Mouse (Mus musculus) erythroid progenitor cell, adult 5-6 weeks (primary cell): Measurements from ENCODE around the gene Rnpep. TPM values are rescaled to one million over a fixed set of nuclear protein-coding genes. Genes with fewer than 3 reads are reported as not detected.

Experiments
- ATAC-seq: replicated peaks from 2 replicates; pipeline ENCODE4 v1.8.0; 2016; ENCODE audit warnings: moderate number of reproducible peaks, mild to moderate bottlenecking, moderate TSS enrichment, inconsistent platforms; ENCODE audit not compliant: poor library complexity, low FRiP score, severe bottlenecking
- total RNA-seq, 2 experiments: library from RNA; stranded (forward) in 1 of 2; stranded (reverse) in 1 of 2; fragments of 150-400 nt in 1 of 2; fragments of 186-747, 209-891 nt in 1 of 2; gene quantifications; 2 replicates each; pipeline versions ENCODE4 v1.2.3 to v1.2.4; 2015 to 2017; ENCODE audit warnings: low replicate concordance in 2 of 2

Gene Rnpep
- total RNA-seq (2015; ENCODE audit: low replicate concordance) = 15.5 and 15.9 TPM in 2 replicates
- total RNA-seq (2017; ENCODE audit: low replicate concordance) = 11.9 and 14.6 TPM in 2 replicates

GRCm38 (mm10) chr1:135283826-135284291 lies at the start of gene Rnpep:
TSS of gene Rnpep (minus strand) at chr1:135284084.
- ATAC-seq = peak; percentile 60

DNA sequence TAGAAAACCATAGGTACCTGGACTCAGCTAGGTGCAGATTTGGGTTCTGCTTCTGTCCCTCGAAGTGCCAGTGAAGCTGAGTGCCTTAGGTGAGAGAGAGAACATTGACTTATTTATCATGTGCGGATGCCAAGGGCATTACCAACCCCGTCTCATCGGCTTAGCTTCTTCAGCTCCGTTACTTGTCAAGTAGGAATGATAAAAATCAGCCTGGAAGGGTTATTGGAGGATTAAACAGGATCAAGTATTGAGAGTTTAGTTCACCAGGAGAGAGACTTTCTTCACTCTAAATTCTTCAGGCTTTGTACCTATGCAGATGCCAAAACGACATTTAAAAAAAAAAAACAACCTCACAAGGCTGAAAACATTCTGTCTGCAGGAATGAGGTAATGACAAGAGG lies 46.7 kb upstream of the Rnpep start:
- ATAC-seq = no peak

- ATAC-seq = no peak
These were observed 44.5 kb upstream of the Rnpep start for GRCm38 (mm10) chr1:135328368-135328767.

GRCm38 (mm10) chr1:135325934-135326333 lies 42.0 kb upstream of the Rnpep start:
- no peak for ATAC-seq

DNA sequence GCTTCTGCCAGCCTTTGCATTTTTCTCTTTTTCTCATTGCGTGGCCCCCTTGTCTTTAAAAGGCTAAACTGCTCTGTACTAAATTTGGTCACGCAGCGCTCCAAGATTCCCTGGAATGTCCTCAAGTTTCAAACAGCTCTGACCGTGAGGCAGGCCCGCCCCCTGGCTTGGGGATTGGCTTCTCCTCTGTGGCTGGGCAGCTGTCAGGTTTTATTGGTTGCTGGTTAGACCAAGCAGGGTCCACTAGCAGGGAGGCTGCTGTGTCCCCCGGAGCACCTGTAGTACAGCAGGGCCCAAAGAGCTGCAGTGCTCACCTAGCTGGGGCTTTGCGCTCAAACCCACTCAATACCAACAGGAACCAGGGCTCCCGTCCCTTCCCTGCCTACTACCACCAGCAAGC lies 40.7 kb upstream of the Rnpep start, which contains the start of gene Lmod1:
Gene Lmod1 (plus strand): TSS at position 237 of the 400 bp plus-strand sequence.
- no peak for ATAC-seq

DNA sequence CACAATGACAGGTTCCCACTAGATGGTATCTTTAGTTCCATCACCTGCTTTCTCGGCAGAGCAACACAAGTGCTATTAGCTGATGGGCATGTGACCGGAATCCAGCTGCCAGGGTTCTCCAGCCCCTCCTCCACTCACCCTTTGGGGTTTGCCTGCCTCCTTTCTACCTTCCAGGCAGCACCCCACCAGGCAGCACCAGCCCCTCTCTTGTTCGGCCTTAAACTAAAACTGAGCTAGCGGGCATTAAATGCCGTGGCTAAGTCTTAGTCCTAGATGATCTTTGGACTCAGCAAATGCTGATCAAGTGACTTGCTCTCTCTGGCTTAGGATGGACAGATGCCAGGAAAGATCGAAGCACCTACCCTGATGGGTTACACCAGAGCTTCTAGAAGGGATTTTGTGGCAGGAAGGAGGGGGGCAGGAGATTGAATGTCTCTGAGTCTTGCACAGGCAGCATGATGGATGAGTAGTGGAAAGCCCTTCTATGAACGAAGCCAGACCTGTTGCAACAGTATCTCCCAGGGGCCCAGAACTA lies 39.5 kb upstream of the Rnpep start:
- no peak for ATAC-seq

DNA sequence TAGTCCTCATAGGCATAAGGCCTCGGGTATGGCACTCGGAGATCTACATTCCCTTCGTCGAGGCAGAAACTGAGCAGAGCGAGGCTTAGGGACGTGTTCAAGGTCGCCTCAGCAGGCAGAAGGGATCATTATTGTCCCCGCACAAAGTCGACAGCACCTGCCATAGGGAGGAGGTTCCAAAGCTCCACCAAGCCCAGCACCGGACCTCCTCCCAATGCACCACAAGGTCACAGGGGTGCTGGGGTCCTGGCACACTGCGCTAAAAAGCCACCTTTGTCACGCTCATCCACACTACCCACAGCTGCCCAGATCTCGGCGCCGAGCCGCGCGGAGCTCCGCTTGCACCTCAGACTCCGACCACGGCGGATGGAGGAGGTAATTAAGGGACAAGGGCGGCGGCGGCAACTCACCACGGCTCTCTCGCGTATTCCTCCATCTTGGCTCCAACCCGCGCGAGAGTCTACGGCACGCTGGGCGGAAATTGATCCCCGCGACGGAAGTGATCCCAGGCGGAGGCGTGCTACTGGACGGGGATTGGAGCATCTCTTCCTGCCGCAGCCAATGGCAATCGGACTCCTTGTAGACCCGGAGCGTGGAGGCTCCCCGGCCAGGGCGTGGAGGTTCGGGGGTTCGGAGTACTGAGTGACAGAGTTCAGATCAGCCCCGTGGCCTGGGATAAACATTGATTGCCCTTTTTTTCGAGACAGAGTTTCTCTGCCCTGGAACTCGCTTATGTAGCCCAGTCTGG lies 29.6 kb upstream of the Rnpep start, which contains the start of gene Timm17a:
Gene Timm17a (minus strand): TSS at position 495 of the 748 bp plus-strand sequence.
- ATAC-seq = peak; percentile 99

- no peak for ATAC-seq
These were observed 28.3 kb upstream of the Rnpep start for GRCm38 (mm10) chr1:135312201-135312600.

GRCm38 (mm10) chr1:135311356-135311755 lies 27.5 kb upstream of the Rnpep start:
- no peak for ATAC-seq

DNA sequence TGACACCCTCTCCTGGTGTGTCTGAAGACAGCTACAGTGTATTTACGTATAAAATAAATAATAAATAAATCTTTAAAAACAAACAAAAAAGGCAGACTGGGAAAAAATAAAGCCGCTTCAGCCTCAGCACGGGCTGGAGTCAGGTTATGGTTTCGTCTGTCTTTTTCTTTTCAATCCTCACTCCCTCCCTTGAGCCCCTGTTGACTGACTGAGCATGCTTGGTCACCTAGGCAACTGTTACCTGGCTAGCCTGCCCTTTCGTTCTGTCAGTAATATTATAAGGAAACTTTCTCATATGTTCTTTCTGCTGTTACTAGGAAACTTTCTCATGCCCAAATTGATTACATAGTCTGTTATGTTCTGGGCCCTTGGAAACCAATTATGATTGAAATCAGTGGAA lies 7.0 kb upstream of the Rnpep start:
- no peak for ATAC-seq

DNA sequence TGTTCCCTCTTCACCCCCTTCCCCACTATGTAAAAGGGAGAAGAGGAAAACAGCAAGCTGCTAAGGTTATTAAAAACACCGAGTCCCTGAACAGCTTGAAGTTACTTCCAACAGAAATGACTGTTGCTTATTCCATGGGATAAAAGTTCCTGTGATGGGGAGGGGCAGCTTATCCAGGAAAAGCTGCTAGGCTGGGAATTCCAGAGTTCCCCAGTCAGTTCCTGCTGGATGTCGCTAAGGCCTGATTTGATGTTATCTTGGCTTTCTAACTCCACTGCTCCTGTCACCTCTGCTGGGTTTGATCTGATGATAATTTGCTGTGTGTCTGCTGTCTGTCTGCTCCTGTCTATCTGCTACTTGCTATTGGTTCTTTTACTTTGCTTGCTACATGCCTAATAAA lies 2.4 kb upstream of the Rnpep start:
- ATAC-seq = no peak

GRCm38 (mm10) chr1:135283287-135283825 lies 528 bp downstream of the Rnpep start:
- peak; percentile 44; the same call in 1 of the 2 replicates for ATAC-seq

DNA sequence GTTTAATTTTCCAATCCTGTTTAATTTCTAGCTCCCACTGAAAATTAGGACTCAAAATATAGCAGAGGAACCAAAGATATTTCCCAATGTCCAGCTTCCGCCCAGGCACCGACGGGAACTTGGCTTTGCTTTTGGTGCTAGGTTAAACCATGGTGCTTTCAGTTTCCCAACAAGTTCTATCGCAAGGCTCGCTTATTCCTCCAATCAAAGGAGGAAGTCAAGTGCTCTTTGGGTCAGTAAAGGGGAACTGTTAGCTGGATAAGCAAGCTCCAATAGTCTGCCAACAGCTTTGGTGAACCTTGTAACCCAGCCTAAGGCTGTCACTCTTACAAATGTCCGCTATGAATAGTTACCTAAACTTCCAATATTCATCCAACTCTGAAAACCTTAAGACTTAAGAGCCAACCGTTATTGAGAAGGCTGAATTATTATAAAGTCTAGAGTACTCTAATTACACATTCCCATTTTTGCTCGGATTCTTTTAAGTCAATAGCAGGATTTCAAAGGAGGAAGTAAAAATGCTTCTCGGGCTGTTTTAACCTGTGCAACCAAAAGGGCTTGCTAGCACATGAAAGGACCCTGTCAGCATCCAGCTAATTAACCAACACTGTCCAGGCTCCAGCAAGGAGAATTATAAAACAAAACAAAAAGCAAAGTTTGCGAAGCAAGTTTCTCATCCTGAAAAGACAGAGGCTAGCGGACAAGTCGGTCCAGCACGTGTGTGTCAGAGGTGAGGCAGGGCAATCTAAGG lies 1.2 kb downstream of the Rnpep start:
- no peak for ATAC-seq

- ATAC-seq = no peak
These were observed 2.0 kb downstream of the Rnpep start for GRCm38 (mm10) chr1:135281841-135282240.

DNA sequence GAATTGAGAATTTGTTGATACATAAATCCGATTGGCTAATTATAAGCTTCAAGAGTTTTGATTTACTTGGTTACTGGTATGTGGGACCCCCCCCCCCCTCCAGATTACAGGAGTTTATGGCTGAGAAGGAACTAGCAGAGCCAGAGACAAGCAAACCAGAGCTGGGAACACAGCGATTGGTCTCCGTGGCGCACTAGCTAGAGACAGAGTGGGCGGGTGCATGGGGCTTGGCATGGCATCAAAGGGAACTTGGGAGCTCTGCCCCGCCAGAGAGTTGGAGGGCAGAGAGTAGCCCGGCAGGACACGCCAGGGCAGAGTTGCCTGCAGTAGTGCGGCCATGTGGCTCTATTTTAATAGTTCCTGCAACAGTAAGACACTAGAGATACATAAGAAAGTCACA lies 3.2 kb downstream of the Rnpep start:
- ATAC-seq = no peak

DNA sequence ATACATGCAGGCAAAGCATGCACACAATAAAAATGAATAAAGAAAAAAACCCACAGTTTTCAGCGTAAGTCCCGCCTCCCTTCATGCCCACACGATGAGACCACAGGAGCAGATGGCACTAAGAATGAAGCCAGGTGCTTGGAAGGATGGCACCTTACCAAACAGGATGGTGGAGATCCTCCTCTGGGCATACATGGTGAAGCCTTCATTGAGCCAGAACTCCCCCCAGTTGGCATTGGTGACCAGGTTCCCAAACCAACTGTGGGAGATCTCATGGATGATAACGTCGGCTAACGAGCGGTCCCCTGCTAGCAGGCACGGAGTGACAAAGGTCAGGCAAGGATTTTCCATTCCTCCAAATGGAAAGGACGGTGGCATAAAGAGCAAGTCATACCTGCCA lies 12.5 kb downstream of the Rnpep start:
- no peak for ATAC-seq

GRCm38 (mm10) chr1:135267663-135268446 lies 16.0 kb downstream of the Rnpep start:
- ATAC-seq = no peak

- ATAC-seq = no peak
These were observed 18.1 kb downstream of the Rnpep start for GRCm38 (mm10) chr1:135265834-135266233.

- ATAC-seq = no peak
These were observed 20.6 kb downstream of the Rnpep start for GRCm38 (mm10) chr1:135263316-135263715.

DNA sequence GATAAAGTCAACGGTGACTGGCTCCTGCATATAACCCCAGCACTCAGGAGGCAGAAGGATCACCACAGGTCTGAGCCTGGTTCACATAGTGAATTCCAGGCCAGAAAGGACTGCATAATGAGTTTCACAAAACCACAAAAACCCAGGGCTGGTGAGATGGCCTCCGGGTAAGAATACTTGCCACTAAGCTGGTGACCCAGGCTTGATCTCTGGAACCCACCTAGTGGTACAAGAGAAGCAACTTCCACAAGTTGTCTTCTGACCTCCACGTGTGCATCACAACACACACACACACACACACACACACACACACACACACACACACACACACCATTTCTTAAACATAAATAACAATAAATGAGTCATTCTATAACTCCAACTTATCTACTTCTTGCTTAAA lies 21.6 kb downstream of the Rnpep start:
- no peak for ATAC-seq
